Mouse (Mus musculus) E14TG2a.4 (cell line): ENCODE measurements around the gene Sft2d2.

Source experiments
- CTCF ChIP-seq: conservative IDR thresholded peaks from 2 replicates; pipeline ENCODE4 v1.5.1; 2014; ENCODE audit warnings: low read length
- NANOG ChIP-seq: IDR thresholded peaks from 2 replicates; pipeline ENCODE4 v1.6.1; 2014; ENCODE audit warnings: borderline replicate concordance, low read length, mixed read lengths
- POU5F1 ChIP-seq: IDR thresholded peaks from 2 replicates; pipeline ENCODE4 v1.6.1; 2014; ENCODE audit warnings: low read length, borderline replicate concordance

GRCm38 (mm10) chr1:165160723-165161405, 33.4 kb downstream of the Sft2d2 start, which contains the start of gene Tbx19:
- no peak for TF ChIP-seq CTCF
- TF ChIP-seq NANOG = no peak
- no peak for TF ChIP-seq POU5F1
